Comparison of ENCODE assay signal across 8 mouse cellular contexts in the genomic region with DNA sequence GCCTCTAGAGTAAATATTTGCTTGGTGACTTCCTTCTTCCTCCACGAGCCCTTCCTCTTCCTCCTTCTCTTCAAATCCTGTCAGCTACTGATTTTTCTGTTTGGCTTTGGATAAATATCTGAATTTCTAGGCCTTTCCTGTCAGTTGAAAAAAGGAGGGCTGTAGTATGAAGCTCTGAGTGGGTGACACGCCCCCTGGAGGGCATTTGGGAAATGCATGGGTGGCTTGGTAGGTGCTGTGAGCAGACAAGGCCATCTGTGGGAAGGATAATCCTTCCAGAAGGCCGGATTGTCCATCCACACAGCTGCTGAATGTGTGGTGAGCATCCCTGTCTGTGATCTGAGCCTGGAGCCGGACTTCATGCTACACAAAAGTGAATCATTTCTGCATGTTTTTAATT. TPM values are rescaled to one million over a fixed set of nuclear protein-coding genes. Genes with fewer than 3 reads are reported as not detected.
DNase-seq lines count a peak whose midpoint lies in the region; ATAC-seq and TF ChIP-seq lines count a peak whose summit lies in the region.
"Had no signal": no experiment of that assay in that cellular context is flagged by ENCODE, and none has a peak within 500 bp of the region (broad histone marks: within the 10 kb centered on the region; RNA-seq: fewer than 3 reads in every experiment).

No protein-coding gene starts in this region.

- no peak for TF ChIP-seq EP300 in stomach, postnatal 0 days (optimal IDR thresholded peaks at IDR 0.05)

- no peak for ATAC-seq in hindbrain, postnatal 0 days
- no peak for ATAC-seq in hindbrain, embryonic 13.5 days (ENCODE audit: low FRiP score)
- no peak for ATAC-seq in lung, embryonic 14.5 days (ENCODE audit: insufficient read depth)
- ATAC-seq in stomach, postnatal 0 days (ENCODE audit: low FRiP score, low TSS enrichment) = no peak

- no peak overlapping the region for H3K9ac ChIP-seq in hindbrain, postnatal 0 days (replicated peaks; ENCODE audit: low read length)
- no peak overlapping the region for H3K9ac ChIP-seq in hindbrain, embryonic 13.5 days
- no peak overlapping the region for H3K9ac ChIP-seq in lung, embryonic 14.5 days
- H3K9ac ChIP-seq in stomach, postnatal 0 days (ENCODE audit: low read length) = no peak overlapping the region

- H3K4me3 ChIP-seq in hindbrain, postnatal 0 days (ENCODE audit: low read length) = no peak overlapping the region
- H3K4me3 ChIP-seq in hindbrain, embryonic 13.5 days = no peak overlapping the region
- no peak overlapping the region for H3K4me3 ChIP-seq in E14TG2a.4 (replicated peaks; ENCODE audit: low read length)
- no peak overlapping the region for H3K4me3 ChIP-seq in cortical plate, adult 2 months (ENCODE audit: insufficient read depth, low read length)
- no peak overlapping the region for H3K4me3 ChIP-seq in lung, embryonic 14.5 days (ENCODE audit: low read depth, low read length)
- no peak overlapping the region for H3K4me3 ChIP-seq in stomach, postnatal 0 days (ENCODE audit: low read depth, low read length)
- H3K4me3 ChIP-seq: megakaryocyte, embryonic 14.5 days had no signal

- no peaks in the 10 kb centered on the region for H3K36me3 ChIP-seq in hindbrain, postnatal 0 days (ENCODE audit: insufficient read depth, low read length)
- no peaks in the 10 kb centered on the region for H3K36me3 ChIP-seq in hindbrain, embryonic 13.5 days
- H3K36me3 ChIP-seq in E14TG2a.4 (ENCODE audit: insufficient read depth, low read length) = peaks cover 22% of the 10 kb centered on the region
- H3K36me3 ChIP-seq in lung, embryonic 14.5 days (ENCODE audit: insufficient read depth) = no peaks in the 10 kb centered on the region
- no peaks in the 10 kb centered on the region for H3K36me3 ChIP-seq in stomach, postnatal 0 days (ENCODE audit: control insufficient read depth, insufficient read depth, low read length)

- no peaks in the 10 kb centered on the region for H3K9me3 ChIP-seq in hindbrain, postnatal 0 days (ENCODE audit: low read length)
- H3K9me3 ChIP-seq in hindbrain, embryonic 13.5 days = no peaks in the 10 kb centered on the region
- H3K9me3 ChIP-seq in E14TG2a.4 (ENCODE audit: low read length) = no peaks in the 10 kb centered on the region
- H3K9me3 ChIP-seq in lung, embryonic 14.5 days (ENCODE audit: low read depth, low read length) = no peaks in the 10 kb centered on the region
- H3K9me3 ChIP-seq in stomach, postnatal 0 days (ENCODE audit: control insufficient read depth, low read length) = no peaks in the 10 kb centered on the region
- H3K9me3 ChIP-seq: megakaryocyte, embryonic 14.5 days had no signal

- peak; percentile 60 for DNase-seq in hindbrain, postnatal 0 days (ENCODE audit: low spot score)
- peak; percentile 46 for DNase-seq in 416B (ENCODE audit: low read depth)
- DNase-seq in lung, embryonic 14.5 days = peak; percentile 66
- peak; percentile 59 for DNase-seq in stomach, postnatal 0 days (ENCODE audit: low spot score)

- TF ChIP-seq CTCF in hindbrain, postnatal 0 days (IDR thresholded peaks at IDR 0.05; ENCODE audit: low read depth) = peak; percentile 64
- TF ChIP-seq CTCF in E14TG2a.4 (conservative IDR thresholded peaks at IDR 0.05; ENCODE audit: low read length) = peak; percentile 84
- TF ChIP-seq CTCF in cortical plate, adult 2 months (IDR thresholded peaks at IDR 0.05; ENCODE audit: extremely low read depth, insufficient read depth, low read length) = peak; percentile 53
- peak; percentile 73 for TF ChIP-seq CTCF in lung, embryonic 14.5 days (IDR thresholded peaks at IDR 0.05; ENCODE audit: low read depth)
- TF ChIP-seq CTCF in stomach, postnatal 0 days (IDR thresholded peaks at IDR 0.05; ENCODE audit: low read depth) = peak; percentile 77

- no peak overlapping the region for H3K27ac ChIP-seq in hindbrain, postnatal 0 days
- H3K27ac ChIP-seq in hindbrain, embryonic 13.5 days = no peak overlapping the region
- H3K27ac ChIP-seq in cortical plate, adult 2 months (ENCODE audit: insufficient read depth, low read length) = no peak overlapping the region
- H3K27ac ChIP-seq in lung, embryonic 14.5 days (ENCODE audit: low read depth) = no peak overlapping the region
- no peak overlapping the region for H3K27ac ChIP-seq in stomach, postnatal 0 days (replicated peaks)

- TF ChIP-seq POLR2A in cortical plate, adult 2 months (IDR thresholded peaks at IDR 0.05; ENCODE audit: extremely low read depth, insufficient read depth, low read length) = no peak

- WGBS in hindbrain, postnatal 0 days = 58% methylated on average over 4 of the region's 4 CpGs
- 50% methylated on average over 4 of the region's 4 CpGs for WGBS in hindbrain, embryonic 13.5 days
- 37% methylated on average over 4 of the region's 4 CpGs for WGBS in lung, embryonic 14.5 days
- 45% methylated on average over 4 of the region's 4 CpGs for WGBS in stomach, postnatal 0 days

- H3K4me1 ChIP-seq in hindbrain, postnatal 0 days (ENCODE audit: insufficient read depth, low read length) = peaks cover 23% of the 10 kb centered on the region
- peaks cover 23% of the 10 kb centered on the region for H3K4me1 ChIP-seq in hindbrain, embryonic 13.5 days (replicated peaks)
- H3K4me1 ChIP-seq in E14TG2a.4 (replicated peaks; ENCODE audit: low read depth, low read length) = peaks cover 54% of the 10 kb centered on the region
- peaks cover 15% of the 10 kb centered on the region for H3K4me1 ChIP-seq in cortical plate, adult 2 months (ENCODE audit: control insufficient read depth, insufficient read depth, low read length)
- peaks cover 6% of the 10 kb centered on the region for H3K4me1 ChIP-seq in lung, embryonic 14.5 days (ENCODE audit: insufficient read depth)
- H3K4me1 ChIP-seq in stomach, postnatal 0 days (replicated peaks; ENCODE audit: control insufficient read depth, insufficient read depth) = peaks cover 8% of the 10 kb centered on the region; the same call in 1 of the 2 replicates
- H3K4me1 ChIP-seq: megakaryocyte, embryonic 14.5 days had no signal

- no peak overlapping the region for H3K4me2 ChIP-seq in hindbrain, postnatal 0 days (ENCODE audit: low read depth, low read length)
- no peak overlapping the region for H3K4me2 ChIP-seq in hindbrain, embryonic 13.5 days
- no peak overlapping the region for H3K4me2 ChIP-seq in lung, embryonic 14.5 days
- no peak overlapping the region for H3K4me2 ChIP-seq in stomach, postnatal 0 days (replicated peaks; ENCODE audit: low read depth)

- H3K27me3 ChIP-seq in hindbrain, postnatal 0 days (ENCODE audit: insufficient read depth, low read length) = no peaks in the 10 kb centered on the region
- no peaks in the 10 kb centered on the region for H3K27me3 ChIP-seq in hindbrain, embryonic 13.5 days
- no peaks in the 10 kb centered on the region for H3K27me3 ChIP-seq in E14TG2a.4 (ENCODE audit: insufficient read depth, low read length)
- H3K27me3 ChIP-seq in lung, embryonic 14.5 days (ENCODE audit: insufficient read depth, low read length) = no peaks in the 10 kb centered on the region
- no peaks in the 10 kb centered on the region for H3K27me3 ChIP-seq in stomach, postnatal 0 days (ENCODE audit: control insufficient read depth, insufficient read depth, low read length)

RNA-seq across cellular contexts. Expression of a gene that starts 48.8 kb away (rescaled TPM):
- 23.5 and 29.9 TPM in 2 replicates for total RNA-seq in hindbrain, postnatal 0 days (2014; rRNA removed)
- 19.8 and 22.2 TPM in 2 replicates for polyA plus RNA-seq in hindbrain, postnatal 0 days (2015; fragmentation: Nextera tagmentation; extraction: Ambion mirVana)
- 11.5 and 13.2 TPM in 2 replicates for polyA plus RNA-seq in hindbrain, embryonic 13.5 days (2015; fragmentation: Nextera tagmentation; extraction: Ambion mirVana)
- 30.4 and 34.6 TPM in 2 replicates for polyA plus RNA-seq in cortical plate, adult 2 months (2012; rRNA removed)
- polyA plus RNA-seq in lung, embryonic 14.5 days (2014; fragmentation: Nextera tagmentation; extraction: Ambion mirVana) = 10.3 and 10.6 TPM in 2 replicates
- polyA plus RNA-seq in stomach, postnatal 0 days (2015; fragmentation: Nextera tagmentation; extraction: Ambion mirVana) = 6.6 and 7.3 TPM in 2 replicates
